ENCODE assay signal across 15 mouse cellular contexts in the genomic region with DNA sequence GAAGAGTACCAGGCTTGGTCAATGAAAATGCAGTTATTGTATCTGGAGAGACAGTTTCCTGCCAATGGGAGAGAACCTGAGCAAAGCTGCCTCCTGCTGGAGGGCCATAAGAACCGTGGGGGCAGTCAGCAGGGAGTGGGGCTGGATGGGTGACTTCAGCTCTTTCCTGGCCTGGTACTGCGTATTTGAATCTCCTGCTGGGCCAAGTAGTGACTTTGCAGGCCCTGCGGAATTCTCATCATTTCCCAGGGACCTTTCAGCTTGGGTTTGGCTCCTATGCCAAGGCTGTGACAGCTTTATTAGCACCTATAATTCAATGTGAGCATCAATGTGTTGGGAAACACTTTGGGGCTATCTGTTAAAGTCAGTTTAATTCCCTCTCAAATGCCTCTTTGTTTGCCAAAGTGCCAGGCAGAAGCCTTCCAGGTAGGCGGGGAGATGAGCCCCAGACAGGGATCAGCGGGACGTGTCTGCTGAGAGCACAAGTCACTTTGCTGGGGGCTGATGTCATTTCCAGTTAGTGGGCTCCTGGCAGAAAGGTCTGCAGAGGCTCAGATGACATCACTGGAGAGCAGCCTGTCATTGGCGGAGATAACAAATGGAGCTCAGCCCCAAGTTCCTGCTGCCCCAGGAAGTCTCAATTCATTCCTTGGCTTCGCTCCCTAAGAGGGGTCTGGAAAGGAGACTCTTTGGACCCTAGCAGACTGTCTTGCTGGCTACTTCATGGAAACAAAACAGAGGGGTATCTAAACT.
A peak's percentile ranks its signal among the peaks of the same experiment; 100 is the strongest.
DNase-seq lines count a peak whose midpoint lies in the region; ATAC-seq lines count a peak whose summit lies in the region.
"Had no signal": no experiment of that assay in that cellular context is flagged by ENCODE, and none has a peak within 500 bp of the region (broad histone marks: within the 10 kb centered on the region; RNA-seq: fewer than 3 reads in every experiment).

No protein-coding gene starts in this region.

- no peaks in the 10 kb centered on the region for H3K27me3 ChIP-seq in heart, embryonic 16.5 days (ENCODE audit: control insufficient read depth, insufficient read depth, low read length)
- H3K27me3 ChIP-seq in intestine, embryonic 14.5 days (replicated peaks; ENCODE audit: control insufficient read depth, insufficient read depth, low read length) = no peaks in the 10 kb centered on the region
- H3K27me3 ChIP-seq: hindbrain, embryonic 13.5 days; liver, embryonic 15.5 days had no signal

- no peaks in the 10 kb centered on the region for H3K36me3 ChIP-seq in heart, embryonic 16.5 days (ENCODE audit: control insufficient read depth, insufficient read depth)
- no peaks in the 10 kb centered on the region for H3K36me3 ChIP-seq in intestine, embryonic 14.5 days (ENCODE audit: control insufficient read depth, insufficient read depth, low read length)
- H3K36me3 ChIP-seq: forebrain, embryonic 10.5 days; hindbrain, embryonic 13.5 days; liver, embryonic 15.5 days had no signal

- intact Hi-C loops in heart, postnatal 14 days (cut with DNase I) = no loop called here

- no peak overlapping the region for H3K9ac ChIP-seq in heart, embryonic 16.5 days (ENCODE audit: low read length)
- H3K9ac ChIP-seq in intestine, embryonic 14.5 days (ENCODE audit: low read length) = no peak overlapping the region
- H3K9ac ChIP-seq: hindbrain, embryonic 13.5 days; liver, embryonic 15.5 days had no signal

- H3K4me2 ChIP-seq in heart, embryonic 16.5 days (ENCODE audit: low read depth, low read length) = no peak overlapping the region
- no peak overlapping the region for H3K4me2 ChIP-seq in intestine, embryonic 14.5 days (ENCODE audit: low read length)
- H3K4me2 ChIP-seq: hindbrain, embryonic 13.5 days; liver, embryonic 15.5 days had no signal

- H3K9me3 ChIP-seq in heart, embryonic 16.5 days (replicated peaks; ENCODE audit: control insufficient read depth, low read length) = no peaks in the 10 kb centered on the region
- H3K9me3 ChIP-seq in intestine, embryonic 14.5 days (ENCODE audit: control insufficient read depth, low read length) = no peaks in the 10 kb centered on the region
- H3K9me3 ChIP-seq: forebrain, embryonic 10.5 days; hindbrain, embryonic 13.5 days; liver, embryonic 15.5 days had no signal

- no peak overlapping the region for H3K27ac ChIP-seq in heart, embryonic 16.5 days (ENCODE audit: low read length)
- no peak overlapping the region for H3K27ac ChIP-seq in intestine, embryonic 14.5 days (ENCODE audit: low read depth)
- H3K27ac ChIP-seq: forebrain, embryonic 10.5 days; hindbrain, embryonic 13.5 days; liver, embryonic 15.5 days had no signal

- peak; percentile 42 for ATAC-seq in heart, embryonic 16.5 days (replicated peaks; ENCODE audit: extremely low read depth, insufficient read depth, low FRiP score)
- ATAC-seq in intestine, embryonic 14.5 days (replicated peaks; ENCODE audit: low FRiP score, low TSS enrichment, low read depth) = 0 out of 2 replicates have a peak, but pooled peaks have one; percentile 32
- ATAC-seq: CD4-positive, CD25-positive, alpha-beta regulatory T cell, adult 4 months had no signal

- DNase-seq in heart, postnatal 14 days = no peak
- DNase-seq in thymus, postnatal 0 days (ENCODE audit: low spot score) = peak; percentile 13
- no peak for DNase-seq in thymus, adult 18-20 months
- no peak for DNase-seq in intestine, embryonic 14.5 days (ENCODE audit: low spot score)
- peak; percentile 24 for DNase-seq in thymus, postnatal 4 days
- DNase-seq in adrenal gland, postnatal 36 days = no peak
- no peak for DNase-seq in urinary bladder, postnatal 36 days (ENCODE audit: low spot score in 2 of 2)
- DNase-seq: cerebellum, adult 9-10 months; kidney, postnatal 25 days; left cerebral cortex, postnatal 4 days had no signal

- H3K4me1 ChIP-seq in heart, embryonic 16.5 days (ENCODE audit: control insufficient read depth, insufficient read depth, low read length) = peaks cover 14% of the 10 kb centered on the region
- H3K4me1 ChIP-seq in intestine, embryonic 14.5 days (replicated peaks; ENCODE audit: control insufficient read depth, insufficient read depth, low read length) = peaks cover 6% of the 10 kb centered on the region
- H3K4me1 ChIP-seq: liver, embryonic 15.5 days had no signal

- WGBS in heart, embryonic 16.5 days = 36% methylated on average over 8 of the region's 8 CpGs
- 27% methylated on average over 8 of the region's 8 CpGs for WGBS in intestine, embryonic 14.5 days

- no peak overlapping the region for H3K4me3 ChIP-seq in heart, embryonic 16.5 days (ENCODE audit: low read length)
- no peak overlapping the region for H3K4me3 ChIP-seq in intestine, embryonic 14.5 days (ENCODE audit: low read depth, low read length)
- H3K4me3 ChIP-seq: forebrain, embryonic 10.5 days; hindbrain, embryonic 13.5 days; liver, embryonic 15.5 days had no signal

Comparison
In these comparisons a context has a peak if more than half of its experiments do, and no peak if none do; other contexts are left out.
1. DNase-seq: peak in thymus, postnatal 0 days (single experiment) and thymus, postnatal 4 days (single experiment); none in heart, postnatal 14 days (0 of 2), thymus, adult 18-20 months (0 of 2), intestine, embryonic 14.5 days (single experiment), adrenal gland, postnatal 36 days (0 of 2) and urinary bladder, postnatal 36 days (0 of 2).